Mouse (Mus musculus) spleen, adult 2 months (tissue): ENCODE data around the gene Zfp950.

Experiments used
- CTCF ChIP-seq: fragments of 200-500 bp; IDR thresholded peaks from 2 replicates; pipeline ENCODE4 v1.5.1; 2011; ENCODE audit warnings: mild to moderate bottlenecking, inconsistent platforms; ENCODE audit not compliant: insufficient read depth, insufficient read length, insufficient replicate concordance; ENCODE audit errors: extremely low read depth
- POLR2A ChIP-seq: fragments of 200-500 bp; IDR thresholded peaks from 2 replicates; pipeline ENCODE4 v1.6.1; 2011; ENCODE audit warnings: low read depth, low read length, inconsistent platforms

- TF ChIP-seq CTCF (no peak), POLR2A (no peak)
Observed at GRCm38 (mm10) chr19:61151372-61151700, 10.7 kb upstream of the Zfp950 start.
